Mouse (Mus musculus) thymus, postnatal 0 days (tissue): Measurements from ENCODE around the gene Matn4. TPM values are rescaled to one million over a fixed set of nuclear protein-coding genes. Genes with fewer than 3 reads are reported as not detected.
A peak's percentile ranks its signal among the peaks of the same experiment; 100 is the strongest.

Source experiments
- DNase-seq: peaks from one replicate; pipeline ENCODE4 v3.0.0-alpha.2; 2015; ENCODE audit warnings: low spot score
- polyA plus RNA-seq: library from polyadenylated mRNA; unstranded; fragments of >200 nt; fragmentation: Nextera tagmentation; extraction: Ambion mirVana; gene quantifications from 2 replicates; pipeline ENCODE4 v1.2.1, GENCODE M21; 2015

Matn4 gene
- polyA plus RNA-seq, 1 experiment from 2014 or later = 0.08 TPM

GRCm38 (mm10) chr2:164417198-164417597, 12.2 kb upstream of the Matn4 start:
- no peak for DNase-seq

- no peak for DNase-seq
Measured at GRCm38 (mm10) chr2:164414581-164414980, 9.6 kb upstream of the Matn4 start.

- no peak for DNase-seq
Measured at GRCm38 (mm10) chr2:164414167-164414566, 9.2 kb upstream of the Matn4 start.

GRCm38 (mm10) chr2:164407708-164408107, 2.7 kb upstream of the Matn4 start:
- peak; percentile 48 for DNase-seq

GRCm38 (mm10) chr2:164405519-164405918, 559 bp upstream of the Matn4 start:
- no peak for DNase-seq

DNA sequence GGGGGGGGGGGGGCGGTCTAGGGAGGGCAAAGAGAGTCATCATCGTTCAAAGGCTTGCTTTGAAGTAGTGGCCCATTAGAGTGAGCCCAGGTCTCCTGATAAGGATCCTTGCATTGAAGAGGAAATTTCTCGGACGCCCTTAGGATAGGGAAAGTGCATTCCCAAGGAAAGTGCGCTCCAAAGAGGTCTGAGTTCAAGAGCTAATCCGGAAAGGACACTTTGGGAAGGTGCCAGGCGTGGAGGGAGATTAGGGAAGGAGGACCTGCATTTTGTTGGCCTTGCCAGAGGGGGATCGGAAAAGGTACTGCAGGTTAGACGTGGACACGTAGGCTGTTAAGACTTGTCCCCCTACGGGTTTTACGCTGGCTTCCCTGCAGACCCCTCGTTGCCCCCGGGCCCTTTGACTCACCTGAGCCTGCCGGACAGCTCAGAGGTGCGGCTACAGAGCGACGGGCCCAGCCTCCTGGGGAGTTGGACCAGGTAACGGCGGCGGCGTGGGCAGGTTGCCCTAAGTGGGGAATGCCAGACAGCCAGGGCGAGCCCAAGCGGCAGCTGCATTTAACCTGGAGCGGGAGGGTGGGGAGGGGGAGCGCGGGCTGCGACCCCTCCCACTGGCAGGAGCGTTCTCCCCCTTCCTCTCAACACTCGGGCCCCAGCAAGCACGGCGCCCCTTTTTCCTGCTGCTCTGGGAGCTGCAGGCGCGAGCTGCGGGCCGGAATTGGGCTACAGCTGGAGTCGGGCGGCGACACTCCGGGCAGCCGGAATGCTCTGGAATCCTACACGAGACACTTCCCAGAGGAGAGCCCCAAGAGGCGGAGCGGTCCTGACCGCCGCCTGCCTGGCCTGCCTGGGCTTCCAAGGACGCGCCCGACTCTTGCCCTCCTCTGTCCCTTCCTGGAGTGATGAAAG, 624 bp downstream of the Matn4 start:
- no peak for DNase-seq

DNA sequence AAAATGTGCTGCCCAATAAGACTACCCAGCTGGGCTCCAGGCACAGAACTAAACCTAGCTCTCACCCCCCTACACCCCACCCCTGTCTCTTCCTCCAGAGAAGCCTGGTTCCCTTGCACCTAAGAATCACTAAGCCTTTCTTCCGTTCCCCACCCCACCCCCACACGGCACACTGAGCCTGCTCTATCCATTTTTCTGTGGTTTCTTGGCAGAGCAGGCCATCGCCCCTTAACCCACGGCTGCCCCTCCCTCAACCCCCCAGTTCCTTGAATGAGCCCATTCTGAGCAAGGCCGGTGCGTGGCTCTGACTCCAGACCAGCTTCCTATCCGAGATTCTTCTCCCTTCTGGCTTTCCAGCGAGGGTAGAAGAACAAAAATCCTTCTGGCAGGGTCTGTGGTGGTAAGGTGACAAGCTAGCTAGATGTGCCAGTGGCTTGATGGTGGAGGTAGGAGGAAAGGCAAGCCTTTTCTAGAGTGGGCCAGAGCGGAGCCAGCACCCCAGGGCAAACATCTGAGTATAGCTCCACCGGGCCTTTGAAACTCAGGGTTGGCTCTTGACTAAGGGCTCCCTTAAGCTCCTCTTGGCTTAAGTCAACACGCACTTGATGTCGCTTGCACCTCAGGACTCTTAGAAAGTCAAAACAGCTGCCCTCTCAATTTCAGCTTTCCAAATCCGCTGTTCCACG, 1.4 kb downstream of the Matn4 start:
- no peak for DNase-seq

GRCm38 (mm10) chr2:164402906-164403305, 2.1 kb downstream of the Matn4 start, which contains the start of gene Rbpjl:
Gene Rbpjl (plus strand): TSS chr2:164403141.
- DNase-seq = peak; percentile 69

DNA sequence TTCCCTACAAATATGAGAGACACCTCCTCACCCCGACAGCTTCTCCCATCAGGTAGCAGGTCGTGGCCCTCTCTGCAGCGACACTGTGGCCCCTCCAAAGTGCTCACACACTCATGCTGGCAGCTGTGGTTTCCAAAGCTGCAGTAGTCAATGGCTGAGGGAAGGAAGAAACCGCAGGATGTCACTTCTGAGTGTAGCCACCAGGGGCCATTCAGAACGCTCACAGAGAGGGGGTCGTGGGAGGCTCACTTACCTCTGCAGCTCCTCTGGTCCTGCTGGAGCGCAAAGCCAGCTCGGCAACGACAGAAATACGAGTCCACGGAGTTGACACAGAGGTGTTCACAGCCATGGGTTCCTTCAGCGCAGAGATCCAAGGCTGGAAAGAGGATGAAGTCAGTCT, 8.0 kb downstream of the Matn4 start:
- DNase-seq = no peak

DNA sequence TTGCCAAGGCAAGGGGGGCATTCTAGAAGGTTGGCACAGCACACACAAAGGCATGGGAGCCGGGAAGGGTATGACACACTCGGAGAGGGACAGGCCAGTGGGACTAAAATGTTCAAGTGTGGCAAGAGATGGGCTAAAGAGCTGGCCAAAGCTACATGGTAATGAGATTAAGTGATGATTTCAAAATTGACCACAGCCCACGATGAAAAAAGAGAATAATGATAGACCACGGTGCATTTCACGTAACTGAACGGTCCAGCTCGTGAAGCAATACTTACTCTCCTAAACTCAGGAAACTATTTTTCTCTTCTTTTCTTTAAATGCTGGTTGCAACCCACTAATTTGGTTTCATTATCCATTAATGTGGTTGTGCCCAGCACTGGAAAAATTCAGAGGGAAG, 8.9 kb downstream of the Matn4 start:
- DNase-seq = no peak

GRCm38 (mm10) chr2:164393126-164393525, 11.8 kb downstream of the Matn4 start:
- no peak for DNase-seq

DNA sequence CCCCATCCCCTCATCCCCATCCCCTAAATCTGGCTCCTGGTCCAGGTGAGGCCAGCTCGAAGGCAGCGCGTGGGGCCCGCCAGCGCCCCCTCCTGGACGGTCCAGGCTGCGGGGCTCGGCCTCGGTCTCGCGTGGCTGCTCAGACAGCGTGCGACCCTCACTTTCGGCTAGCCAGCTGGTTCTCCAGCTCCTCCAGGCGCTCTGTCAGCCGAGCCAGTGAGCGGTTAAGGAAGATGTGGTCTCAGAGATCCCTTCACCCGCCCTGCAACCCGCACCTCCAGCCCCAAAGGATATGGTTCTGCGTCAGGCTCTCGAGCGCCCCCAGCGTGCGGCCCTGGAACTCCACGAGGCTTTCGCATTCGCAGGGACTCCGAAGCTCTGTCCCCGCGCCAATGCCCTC, 15.5 kb downstream of the Matn4 start:
- peak; percentile 76 for DNase-seq

DNA sequence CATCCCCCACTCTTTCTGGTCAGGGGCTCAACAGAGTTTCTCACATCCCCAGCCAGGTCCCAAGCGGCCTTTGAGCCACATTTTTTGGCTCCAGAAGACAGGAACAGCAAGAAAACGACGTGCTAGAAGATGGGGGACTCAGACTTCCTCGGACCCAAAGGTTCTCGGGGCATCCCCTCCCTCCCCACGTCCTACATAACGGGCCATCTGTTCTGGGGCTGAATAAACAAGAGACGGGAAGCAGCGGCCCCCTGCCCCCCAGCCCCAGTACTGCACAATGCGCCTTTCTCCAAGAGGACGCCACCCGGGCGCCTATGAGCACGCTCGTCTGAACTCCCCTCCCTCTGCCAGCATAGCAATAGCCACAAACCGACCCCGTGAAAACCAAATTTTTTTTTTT, 15.9 kb downstream of the Matn4 start, which contains the start of gene Slpi:
Slpi (minus strand) TSS at position 76 of the 400 bp plus-strand sequence.
- DNase-seq = peak; percentile 10

GRCm38 (mm10) chr2:164386953-164387352, 18.0 kb downstream of the Matn4 start:
- DNase-seq = peak; percentile 42

GRCm38 (mm10) chr2:164385927-164386763, 18.8 kb downstream of the Matn4 start:
- no peak for DNase-seq

GRCm38 (mm10) chr2:164383656-164384399, 21.1 kb downstream of the Matn4 start:
- DNase-seq = no peak

DNA sequence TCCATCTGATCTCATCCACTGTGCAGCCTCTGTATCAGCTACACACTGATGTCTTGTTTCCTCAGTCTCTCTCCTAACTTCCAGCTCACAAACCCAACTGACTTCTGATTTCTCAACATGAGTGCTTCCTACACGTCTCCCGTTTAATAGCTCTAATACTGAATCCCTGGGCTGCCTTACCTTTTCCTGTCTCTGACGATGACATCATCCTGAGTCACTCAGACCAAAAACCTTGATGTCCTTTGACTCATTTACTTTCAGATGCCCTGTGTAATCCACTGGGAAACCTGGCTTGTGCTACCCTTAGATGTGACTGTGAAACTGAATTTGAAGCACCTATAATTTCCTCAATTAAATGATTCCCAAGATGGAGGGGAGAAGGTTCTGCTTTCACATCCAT, 22.0 kb downstream of the Matn4 start:
- DNase-seq = no peak

DNA sequence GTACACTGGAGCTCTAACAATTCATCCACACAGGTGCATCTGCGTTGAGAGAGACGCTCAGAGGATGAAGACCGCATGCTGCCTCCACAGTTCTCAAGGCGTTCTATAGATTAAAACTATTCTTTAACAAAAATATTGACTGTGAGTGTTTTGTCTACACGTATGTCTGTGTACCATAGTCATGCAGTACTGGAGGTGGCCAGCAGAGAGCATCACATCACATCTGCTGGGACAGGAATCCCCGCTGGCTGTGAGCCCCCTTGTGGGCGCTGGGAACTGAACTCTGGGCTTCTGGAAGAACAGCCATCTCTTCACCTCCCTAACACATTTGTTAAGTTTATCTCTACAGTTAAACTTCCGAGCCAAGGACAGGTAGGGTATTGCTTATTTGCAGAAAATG, 23.2 kb downstream of the Matn4 start:
- DNase-seq = peak; percentile 7

DNA sequence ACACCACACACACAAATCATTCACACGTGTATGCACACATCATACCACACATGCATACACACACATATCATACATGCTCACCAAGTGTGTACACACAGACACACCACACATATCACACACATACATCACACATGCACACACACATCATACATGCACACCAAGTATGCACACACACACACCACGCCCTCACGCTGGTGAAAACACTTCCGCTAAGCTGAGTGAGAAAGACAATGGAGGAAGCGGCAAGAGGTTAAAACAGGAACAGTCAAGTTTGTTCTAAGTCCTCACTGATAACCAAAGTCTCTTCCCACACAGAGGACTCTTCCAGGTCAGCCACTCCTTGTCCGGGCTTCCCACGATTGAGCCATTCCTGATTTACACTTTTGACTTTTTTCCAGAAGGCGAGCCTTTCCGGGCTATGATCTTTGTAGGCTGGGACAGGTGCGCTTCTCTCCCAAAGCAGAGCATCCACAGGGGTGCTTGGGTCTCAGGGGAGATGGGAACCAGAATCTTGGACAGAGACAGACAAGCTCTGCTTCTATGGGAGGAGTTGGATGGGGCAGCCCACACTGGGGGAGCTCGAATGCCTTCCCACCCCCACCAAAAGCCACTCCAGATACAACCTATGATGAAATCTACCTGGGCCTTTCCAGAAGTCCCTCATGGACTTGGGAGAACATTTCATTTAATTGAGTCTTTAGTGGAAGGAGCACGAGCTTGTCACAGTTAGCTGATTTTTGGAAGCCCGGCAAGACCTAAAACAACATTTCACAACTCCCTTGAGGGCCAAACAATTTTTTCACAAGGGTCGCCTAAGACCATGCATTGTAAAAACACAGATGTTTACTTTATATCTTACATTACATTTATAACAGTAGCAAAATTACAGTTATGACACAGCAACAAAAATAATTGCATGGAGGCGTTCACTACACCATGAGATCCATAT, 27.2 kb downstream of the Matn4 start:
- no peak for DNase-seq

DNA sequence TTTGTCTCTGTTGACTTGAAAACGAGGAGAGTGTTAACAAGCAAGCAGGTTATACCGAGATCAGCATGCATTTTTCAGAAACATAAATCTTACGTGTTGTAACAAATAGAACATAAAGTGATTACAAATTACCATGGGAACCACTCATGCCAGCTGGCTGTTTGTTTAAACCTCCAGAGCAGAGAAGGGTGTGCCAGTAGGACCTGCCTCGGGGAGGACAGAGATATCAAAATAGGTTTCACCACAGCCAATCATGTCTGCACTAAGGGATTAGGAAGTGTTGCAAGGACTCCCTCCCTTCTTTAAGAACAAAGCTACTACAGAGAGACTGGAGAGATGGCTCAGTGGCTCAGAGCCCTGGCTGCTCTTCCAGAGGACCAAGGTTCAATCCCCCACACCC, 31.8 kb downstream of the Matn4 start:
- DNase-seq = no peak
